Mouse (Mus musculus): ENCODE data around the gene Psmb9.

- TF ChIP-seq POLR2A (IDR thresholded peaks at IDR 0.05; ENCODE audit: insufficient read length, low read depth) = no peak
- TF ChIP-seq MYOG (IDR thresholded peaks at IDR 0.05; ENCODE audit: control insufficient read depth in 1 of 3, insufficient read depth in 1 of 3, insufficient read length in 2 of 3, low read depth in 2 of 3) = no peak
- TF ChIP-seq SRF (IDR thresholded peaks at IDR 0.05; ENCODE audit: control insufficient read depth, insufficient read length, low read depth) = no peak
- no peak for TF ChIP-seq POLR2AphosphoS2 (IDR thresholded peaks at IDR 0.05; ENCODE audit: insufficient read length, low read depth)
- no peak for TF ChIP-seq USF1 (IDR thresholded peaks at IDR 0.05; ENCODE audit: low read depth)
- TF ChIP-seq MYOD1 (IDR thresholded peaks at IDR 0.05; ENCODE audit: control insufficient read depth in 1 of 3, insufficient read length in 2 of 3, low read depth in 2 of 3) = no peak
- no peak for TF ChIP-seq CEBPB (IDR thresholded peaks at IDR 0.05; ENCODE audit: insufficient read depth, poor library complexity, severe bottlenecking)
- no peak for TF ChIP-seq TCF12 (IDR thresholded peaks at IDR 0.05; ENCODE audit: insufficient read depth, poor library complexity, severe bottlenecking)
- no peak for TF ChIP-seq E2F4 (IDR thresholded peaks at IDR 0.05; ENCODE audit: insufficient read depth)
- no peak for TF ChIP-seq MAX (IDR thresholded peaks at IDR 0.05; ENCODE audit: low read depth)
- no peak for TF ChIP-seq REST (IDR thresholded peaks at IDR 0.05; ENCODE audit: insufficient read depth, insufficient read length)
These were observed 44.1 kb downstream of the Psmb9 start for GRCm38 (mm10) chr17:34143461-34143860.

Data from myocyte (in vitro differentiated cells).